Mouse (Mus musculus) forelimb bud, embryonic 11.5 days (tissue): ENCODE measurements around the gene Tbc1d23.

Experiments
- DNase-seq: peaks from one replicate; pipeline ENCODE4 v3.0.0-alpha.2; 2012; ENCODE audit warnings: low read depth, low spot score

The Tbc1d23 gene

GRCm38 (mm10) chr16:57162841-57163240, 68.5 kb downstream of the Tbc1d23 start:
- DNase-seq = no peak

GRCm38 (mm10) chr16:57159835-57160234, 71.5 kb downstream of the Tbc1d23 start:
- DNase-seq = no peak

GRCm38 (mm10) chr16:57157728-57158127, 73.6 kb downstream of the Tbc1d23 start:
- no peak for DNase-seq

- DNase-seq = no peak
Observed at GRCm38 (mm10) chr16:57157076-57157475, 74.2 kb downstream of the Tbc1d23 start.

GRCm38 (mm10) chr16:57155899-57156298, 75.4 kb downstream of the Tbc1d23 start:
- DNase-seq = no peak

- DNase-seq = no peak
Observed at GRCm38 (mm10) chr16:57151437-57151836, 79.9 kb downstream of the Tbc1d23 start.

GRCm38 (mm10) chr16:57144741-57145140, 86.6 kb downstream of the Tbc1d23 start:
- DNase-seq = no peak

GRCm38 (mm10) chr16:57133611-57134010, 97.7 kb downstream of the Tbc1d23 start:
- no peak for DNase-seq

GRCm38 (mm10) chr16:57132326-57132725, 99.0 kb downstream of the Tbc1d23 start:
- DNase-seq = no peak

- DNase-seq = no peak
Observed at GRCm38 (mm10) chr16:57131544-57131943, 99.8 kb downstream of the Tbc1d23 start.

- no peak for DNase-seq
Observed at GRCm38 (mm10) chr16:57130752-57131400, 100.4 kb downstream of the Tbc1d23 start.

- no peak for DNase-seq
Observed at GRCm38 (mm10) chr16:57127825-57128224, 103.5 kb downstream of the Tbc1d23 start.

- no peak for DNase-seq
Observed at GRCm38 (mm10) chr16:57126268-57126667, 105.0 kb downstream of the Tbc1d23 start.

- no peak for DNase-seq
Observed at GRCm38 (mm10) chr16:57122682-57123445, 108.4 kb downstream of the Tbc1d23 start.

GRCm38 (mm10) chr16:57121816-57122415, 109.4 kb downstream of the Tbc1d23 start:
- DNase-seq = peak; percentile 7

GRCm38 (mm10) chr16:57120913-57121815, 110.1 kb downstream of the Tbc1d23 start, which contains the start of gene Tomm70a:
TSS of gene Tomm70a (plus strand) at chr16:57121703.
- peak; percentile 93 for DNase-seq
